Mouse (Mus musculus): ENCODE results near the gene Coq10b.
"Not testable (repeated sequence)": the region's sequence is repeated elsewhere in the genome, so short reads cannot be mapped to it uniquely, and the experiment has no call there.

Coq10b gene

DNA sequence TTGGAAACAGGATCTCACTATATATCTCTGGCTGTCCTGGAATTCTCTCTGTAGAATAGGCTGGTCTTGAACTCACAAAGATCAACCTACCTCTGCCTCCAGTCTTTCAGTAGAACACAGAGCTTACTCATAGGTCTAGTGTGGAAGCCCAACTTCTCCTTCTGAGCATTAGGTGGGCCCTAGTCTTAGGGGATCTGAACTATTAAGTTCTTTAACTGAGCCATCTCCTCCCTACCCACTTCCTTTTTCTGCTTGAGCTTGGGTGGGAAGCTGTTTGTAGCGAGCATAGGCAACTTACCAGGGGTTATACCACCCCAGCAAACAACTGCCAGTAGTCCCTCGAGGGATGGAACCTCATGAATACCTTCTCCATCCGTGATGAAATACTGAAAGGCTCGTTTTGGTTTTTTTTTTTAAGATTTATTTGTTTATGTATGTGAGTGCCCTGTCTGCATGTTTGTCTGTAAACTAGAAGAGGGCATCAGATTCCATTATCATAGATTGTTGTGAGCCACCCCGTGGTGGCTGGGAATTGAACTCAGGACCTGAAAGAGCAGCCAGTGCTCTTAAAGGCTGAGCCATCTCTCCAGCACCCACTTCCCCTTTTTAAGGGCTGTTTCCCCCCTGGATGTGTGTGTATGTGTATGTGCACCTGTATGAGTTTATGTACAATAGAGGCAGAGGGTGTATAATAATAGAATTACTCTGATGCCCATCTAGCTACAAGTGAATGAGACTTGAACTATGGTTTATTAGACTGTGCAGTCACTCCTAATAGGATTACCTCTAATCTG lies 2.9 kb downstream of the Coq10b start:
- DNase-seq (ENCODE audit: low spot score in 2 of 2): no peak

DNA sequence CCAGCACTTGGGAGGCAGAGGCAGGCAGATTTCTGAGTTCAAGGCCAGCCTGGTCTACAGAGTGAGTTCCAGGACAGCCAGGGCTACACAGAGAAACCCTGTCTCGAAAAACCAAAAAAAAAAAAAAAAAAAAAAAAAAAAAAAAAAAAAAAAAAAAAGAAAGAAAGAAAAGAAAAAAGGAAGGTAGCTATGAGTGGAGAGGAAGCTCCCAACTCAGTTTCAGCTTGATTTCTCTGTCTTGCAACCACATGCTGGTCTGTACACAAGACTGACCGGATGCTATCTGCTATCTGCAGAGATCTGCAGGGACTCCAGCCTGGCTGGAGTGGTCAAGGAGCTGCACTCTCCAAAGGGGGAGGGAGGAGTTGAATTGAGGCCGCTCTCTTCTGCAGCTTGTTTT lies 5.8 kb downstream of the Coq10b start:
- DNase-seq (ENCODE audit: low spot score in 2 of 2): not testable (repeated sequence)

- no peak for DNase-seq (ENCODE audit: low spot score in 2 of 2)
These were observed 8.5 kb downstream of the Coq10b start for GRCm38 (mm10) chr1:55061099-55061498.

GRCm38 (mm10) chr1:55061772-55062171 lies 9.2 kb downstream of the Coq10b start:
- DNase-seq (ENCODE audit: low spot score in 2 of 2): no peak

GRCm38 (mm10) chr1:55072328-55072727 lies 19.8 kb downstream of the Coq10b start:
- DNase-seq (ENCODE audit: low spot score in 2 of 2): not testable (repeated sequence)

DNA sequence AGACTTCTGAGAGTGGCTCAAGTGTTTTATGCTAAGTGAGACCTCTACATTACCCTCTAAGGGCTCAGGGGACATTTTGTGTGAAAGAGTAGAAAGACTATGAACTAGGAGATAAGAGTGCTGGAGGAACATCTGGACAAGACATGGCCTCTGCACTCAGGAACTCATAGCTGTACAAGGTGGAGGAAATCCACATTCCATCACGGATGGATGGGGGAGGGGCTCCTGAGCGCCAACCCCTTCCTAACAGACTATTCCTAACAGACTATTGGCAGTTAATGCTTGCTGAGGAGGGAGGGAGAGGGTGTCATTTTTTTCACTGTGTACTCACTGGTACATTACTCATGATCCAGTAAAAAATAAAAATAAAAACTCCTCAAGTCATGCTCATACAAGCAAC lies 22.2 kb downstream of the Coq10b start:
- no peak for DNase-seq (ENCODE audit: low spot score in 2 of 2)

DNA sequence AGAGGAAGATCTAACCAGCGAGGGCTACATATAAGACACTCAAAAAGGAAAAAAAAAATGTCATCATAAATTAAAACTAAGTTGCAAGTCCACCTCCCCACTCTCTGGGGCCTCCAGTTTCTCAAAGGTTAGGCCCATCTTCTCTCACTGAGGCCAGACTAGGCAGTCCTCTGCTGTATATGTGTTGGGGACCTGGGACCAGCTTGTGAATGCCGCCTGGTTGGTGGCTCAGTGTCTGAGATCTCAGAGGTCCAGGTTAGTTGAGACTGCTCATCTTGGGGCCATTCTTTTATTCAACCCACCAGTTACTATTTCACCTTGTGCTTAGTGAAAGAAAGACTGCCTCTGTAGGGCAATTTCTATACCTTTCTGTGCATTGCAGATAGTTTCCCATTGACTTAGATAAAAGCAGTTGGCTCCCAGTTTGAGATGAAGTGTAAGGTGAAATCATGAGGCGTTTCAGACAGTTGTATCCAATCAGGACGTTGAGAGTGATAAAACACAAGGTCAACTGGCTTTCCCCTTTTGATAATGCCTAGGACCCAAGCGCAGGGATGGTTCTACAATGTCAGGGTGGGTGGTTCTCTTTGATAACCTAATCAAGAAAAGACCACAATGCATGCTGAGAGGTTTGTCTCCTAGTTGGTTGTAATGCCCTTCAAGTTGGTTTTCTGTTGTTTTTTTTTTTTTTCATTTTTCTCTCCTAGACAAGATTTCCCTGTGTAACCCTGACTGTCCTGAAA lies 23.3 kb downstream of the Coq10b start:
- DNase-seq (ENCODE audit: low spot score in 2 of 2): no peak

GRCm38 (mm10) chr1:55076395-55076743 lies 23.8 kb downstream of the Coq10b start:
- no peak for DNase-seq (ENCODE audit: low spot score in 2 of 2)

DNA sequence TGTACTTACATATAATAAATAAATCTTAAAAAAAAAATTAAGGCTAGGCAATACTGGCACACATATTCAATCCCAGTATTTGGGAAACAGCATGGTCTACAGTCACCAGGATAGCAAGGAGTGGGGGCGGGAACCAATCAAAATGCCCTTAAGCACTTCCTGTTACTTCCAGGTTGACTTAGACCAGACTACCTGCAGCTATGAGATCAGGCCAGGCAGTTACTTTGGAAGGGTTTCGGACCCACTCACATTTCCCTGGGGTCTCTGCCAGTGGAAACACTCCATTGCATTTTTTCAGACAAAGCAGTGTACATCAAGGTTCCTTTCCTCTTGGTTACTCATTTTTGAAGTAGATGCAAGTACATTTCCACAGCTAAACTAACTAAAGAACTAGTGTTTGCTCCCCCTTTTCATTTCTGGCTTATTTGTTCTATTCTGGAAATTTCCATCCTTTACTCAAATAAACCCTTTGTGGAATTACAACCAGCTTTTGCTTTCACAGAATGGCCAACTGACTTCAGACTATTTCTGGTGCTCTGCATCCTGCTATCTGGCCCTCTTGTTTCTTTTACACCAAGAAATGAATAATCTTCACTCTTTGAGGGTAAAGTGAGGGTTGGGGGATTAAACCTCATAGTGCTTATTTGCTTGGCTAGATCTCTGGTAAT lies 24.4 kb downstream of the Coq10b start:
- DNase-seq (ENCODE audit: low spot score in 2 of 2): no peak

DNA sequence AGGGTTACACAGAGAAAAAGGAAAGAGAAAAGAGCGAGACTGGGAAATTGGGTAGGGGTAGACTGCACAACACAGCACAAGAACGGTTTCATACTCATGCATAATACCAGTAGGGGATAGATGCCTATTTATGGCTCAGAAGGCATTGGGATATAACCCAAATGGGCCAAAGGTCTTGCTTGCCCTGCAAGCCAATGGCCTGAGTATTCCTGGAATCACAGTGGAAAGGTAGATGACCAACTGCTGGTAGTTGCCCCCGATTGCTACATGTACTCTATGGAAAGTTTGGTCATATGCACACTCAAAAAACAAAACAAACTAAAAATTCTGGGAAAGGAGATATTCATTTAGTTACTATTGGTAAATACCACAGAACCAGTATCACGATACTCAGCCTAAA lies 27.1 kb downstream of the Coq10b start:
- DNase-seq (ENCODE audit: low spot score in 2 of 2): no peak

GRCm38 (mm10) chr1:55082106-55082505 lies 29.5 kb downstream of the Coq10b start:
- no peak for DNase-seq (ENCODE audit: low spot score in 2 of 2)

- DNase-seq (ENCODE audit: low spot score in 2 of 2): no peak
These were observed 33.3 kb downstream of the Coq10b start for GRCm38 (mm10) chr1:55085781-55086366.

DNA sequence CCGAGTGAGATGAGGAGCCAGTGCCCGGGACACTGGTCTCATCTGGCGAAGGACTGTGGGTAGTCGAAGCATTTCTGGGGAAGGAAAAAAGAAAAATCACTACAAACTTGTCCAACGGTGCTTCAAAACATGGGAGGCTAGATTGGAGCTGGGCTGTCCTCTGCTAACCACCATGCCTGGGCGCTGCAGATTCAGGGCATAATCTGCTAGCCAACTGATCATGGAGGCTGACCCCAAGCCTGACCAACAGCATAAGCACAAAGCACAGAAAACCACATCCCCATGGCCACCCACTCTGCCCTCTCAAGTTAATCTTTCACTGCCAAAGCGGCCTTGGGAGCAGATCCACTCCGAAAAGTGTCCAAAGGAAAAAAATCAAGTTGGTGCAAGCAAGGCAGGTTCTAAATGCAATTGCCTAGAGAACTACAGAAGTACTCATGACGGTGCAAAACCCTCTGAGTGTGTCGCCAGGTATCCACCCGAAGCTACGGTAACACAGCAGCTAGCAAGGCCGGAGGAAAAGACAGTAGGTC lies 34.4 kb downstream of the Coq10b start:
- no peak for DNase-seq (ENCODE audit: low spot score in 2 of 2)

DNA sequence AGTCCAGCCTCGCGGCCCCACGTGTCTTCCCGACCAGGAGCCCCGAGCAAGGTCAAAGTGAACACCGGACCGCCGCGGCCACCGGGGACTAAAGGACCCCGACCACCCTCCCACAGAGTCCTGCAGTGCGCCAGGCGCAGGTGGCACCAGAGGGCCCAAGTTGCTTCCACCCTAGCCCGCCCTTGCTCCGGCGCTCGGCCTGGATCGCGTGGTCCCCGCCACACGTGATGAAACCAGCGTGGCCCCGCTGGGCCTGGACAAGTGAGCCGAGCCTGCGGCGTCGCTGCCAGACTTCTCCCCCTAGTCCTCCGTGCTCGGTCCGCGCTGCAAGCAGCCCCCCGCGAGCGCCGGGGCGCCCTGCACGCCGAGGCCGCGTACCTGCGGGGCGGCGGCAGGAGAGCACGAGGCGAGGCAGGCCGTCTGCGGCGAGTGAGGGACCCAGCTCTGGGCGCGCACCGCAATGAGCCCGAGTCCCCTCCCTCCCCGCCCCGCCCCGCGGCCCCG lies 34.9 kb downstream of the Coq10b start:
- peak in 1 of 2 experiments; percentile 71 for DNase-seq (ENCODE audit: low spot score in 2 of 2)

GRCm38 (mm10) chr1:55087932-55088610 lies 35.5 kb downstream of the Coq10b start, which contains the start of the genes Hspe1 and Hspd1:
Hspe1 (plus strand) TSS chr1:55088132.
Hspd1 (minus strand) TSS chr1:55088243.
- peak; percentile 99 for DNase-seq (ENCODE audit: low spot score in 2 of 2)

DNA sequence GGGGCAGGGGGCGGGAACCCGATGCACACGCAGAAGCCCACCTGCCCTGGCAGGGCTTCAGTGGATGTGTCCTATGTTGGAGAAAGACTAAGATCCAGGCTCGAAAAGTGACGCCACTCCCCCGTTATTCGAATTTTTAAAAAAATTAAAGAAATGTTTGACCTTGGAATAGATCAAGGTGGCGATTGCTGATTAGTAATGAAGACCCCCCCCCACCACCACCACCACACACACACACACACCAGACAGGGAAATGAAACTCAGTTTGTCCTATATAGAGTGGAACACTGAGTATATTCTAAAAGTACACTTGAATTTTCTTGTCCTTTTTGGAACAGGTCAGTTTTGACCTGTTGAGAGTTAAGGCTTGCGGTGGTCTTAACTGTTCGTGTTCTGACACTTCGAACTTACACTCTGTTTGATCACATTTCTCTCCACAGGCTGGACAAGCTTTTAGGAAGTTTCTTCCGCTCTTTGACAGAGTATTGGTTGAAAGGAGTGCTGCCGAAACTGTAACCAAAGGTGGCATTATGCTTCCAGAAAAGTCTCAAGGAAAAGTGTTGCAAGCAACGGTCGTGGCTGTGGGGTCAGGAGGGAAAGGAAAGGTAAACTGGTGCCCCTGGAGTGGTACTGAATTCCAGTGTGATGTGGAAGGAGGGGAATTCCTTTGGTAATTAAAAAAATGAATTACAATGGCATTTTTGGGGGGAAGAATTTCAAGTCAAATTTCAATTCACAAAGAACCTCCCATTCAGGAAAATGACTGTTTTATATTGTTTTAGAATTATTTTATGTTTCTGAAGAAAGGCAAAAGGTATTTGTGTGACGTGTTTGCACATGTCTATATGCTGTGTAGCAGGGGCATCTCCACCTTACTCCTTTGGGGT lies 36.3 kb downstream of the Coq10b start:
- DNase-seq (ENCODE audit: low spot score in 2 of 2): no peak

DNA sequence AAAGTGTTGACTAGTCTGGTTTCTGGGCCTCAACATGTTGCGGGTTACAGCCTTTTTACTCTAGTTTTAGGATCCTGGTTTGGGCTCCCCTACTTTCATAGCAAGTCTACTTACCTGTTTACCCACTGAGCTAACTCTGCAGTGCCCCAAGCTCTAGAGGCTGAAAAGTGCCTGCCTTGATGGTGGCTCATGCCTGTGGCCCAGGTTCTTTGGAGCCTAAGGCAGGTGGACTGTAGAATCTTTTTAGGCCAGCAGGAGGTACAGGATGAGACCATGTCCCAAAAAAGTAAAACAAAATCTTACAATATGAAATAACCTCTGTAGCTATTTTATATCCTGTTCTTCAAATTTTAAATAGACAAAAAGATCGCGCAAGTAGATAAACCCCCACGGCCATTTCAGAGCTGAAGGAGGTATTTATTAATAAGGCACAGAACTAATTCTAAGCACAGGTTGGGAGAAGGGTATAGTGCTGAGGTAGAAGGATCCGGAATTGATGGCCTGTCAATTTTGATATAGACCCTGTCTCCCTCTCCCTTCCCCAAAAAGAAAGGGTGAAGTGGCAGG lies 37.0 kb downstream of the Coq10b start:
- no peak for DNase-seq (ENCODE audit: low spot score in 2 of 2)

DNA sequence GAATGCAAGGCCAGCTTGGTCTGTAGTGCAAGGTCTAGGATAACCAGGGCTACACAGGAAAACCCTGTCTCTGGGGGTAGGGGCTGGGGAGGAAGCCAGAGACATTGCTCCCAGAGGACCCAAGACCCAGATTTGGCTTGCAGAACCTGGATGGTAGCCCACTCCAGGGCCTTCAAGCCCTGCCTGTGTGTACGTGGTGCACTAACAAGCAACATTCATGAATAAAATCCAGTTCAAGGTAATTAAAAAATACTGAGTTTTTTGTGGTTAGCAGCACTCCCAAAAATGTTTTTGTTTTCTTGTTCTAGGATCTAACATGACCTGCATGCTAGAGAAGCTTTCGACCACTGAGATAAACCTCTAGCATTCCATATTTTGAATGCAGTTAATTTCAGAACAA lies 39.5 kb downstream of the Coq10b start:
- DNase-seq (ENCODE audit: low spot score in 2 of 2): no peak

DNA sequence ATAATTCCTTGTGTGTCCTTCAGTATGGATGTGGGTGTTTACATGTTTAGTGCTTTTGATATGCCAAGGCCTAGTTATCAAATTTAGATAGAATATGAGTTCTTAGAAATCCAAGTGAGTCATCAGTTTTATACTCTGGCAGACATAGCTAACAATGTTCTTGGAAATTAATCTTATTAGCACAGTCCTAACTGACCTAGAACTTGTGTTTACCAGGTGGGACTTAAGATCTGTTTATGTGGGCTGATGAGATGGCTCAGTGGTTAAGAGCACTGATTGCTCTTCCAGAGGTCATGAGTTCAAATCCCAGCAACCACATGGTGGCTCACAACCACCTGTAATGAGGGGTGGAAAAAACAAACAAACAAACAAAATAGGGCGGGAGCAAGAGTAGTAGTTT lies 39.9 kb downstream of the Coq10b start:
- no peak for DNase-seq (ENCODE audit: low spot score in 2 of 2)
